Mouse (Mus musculus): Measurements from ENCODE around the gene Scube3. TPM values are rescaled to one million over a fixed set of nuclear protein-coding genes. Genes with fewer than 3 reads are reported as not detected.

The Scube3 gene
- total RNA-seq (2021), result 1 to 10 TPM; 1.5 TPM
- long read RNA-seq, experiment 1, partial matches to known transcripts, result 1 of 2 reads
- long read RNA-seq, experiment 1, other reads (novel, unspliced or antisense), result 1 of 2 reads
- long read RNA-seq, experiment 2, result 0 reads

GRCm38 (mm10) chr17:28141771-28142699 lies at the start of gene Scube3:
Gene Scube3, plus strand, starts transcription at chr17:28142141.
- no peak within 1 kb of the TSS for H3K27ac ChIP-seq
- no peak; the same call in 1 of the 2 replicates for TF ChIP-seq CTCF (IDR thresholded peaks at IDR 0.05)
- intact Hi-C loops (cut with DNase I), result no loop called here
- peak within 1 kb of the TSS; percentile 39 for H3K4me3 ChIP-seq
- no peak for DNase-seq (ENCODE audit: extremely low spot score in 1 of 2, low spot score in 2 of 2)

- no peak for DNase-seq (ENCODE audit: extremely low spot score in 1 of 2, low spot score in 2 of 2)
- TF ChIP-seq CTCF (IDR thresholded peaks at IDR 0.05), result peak; percentile 6; the same call in 1 of the 2 replicates
- Histone ChIP-seq H3K27ac (no peak overlapping the region), H3K4me3 (no peak overlapping the region)
- intact Hi-C loops (cut with DNase I), result no loop called here
Measured at GRCm38 (mm10) chr17:28092297-28092696, 49.6 kb upstream of the Scube3 start.

- TF ChIP-seq CTCF (IDR thresholded peaks at IDR 0.05), result no peak; the same call in 1 of the 2 replicates
- intact Hi-C loops (cut with DNase I), result no loop called here
- DNase-seq (ENCODE audit: extremely low spot score in 1 of 2, low spot score in 2 of 2), result no peak
Measured at GRCm38 (mm10) chr17:28093837-28094236, 48.1 kb upstream of the Scube3 start.

GRCm38 (mm10) chr17:28096418-28096817 lies 45.5 kb upstream of the Scube3 start:
- no peak overlapping the region for H3K4me3 ChIP-seq
- DNase-seq (ENCODE audit: extremely low spot score in 1 of 2, low spot score in 2 of 2), result no peak
- intact Hi-C loops (cut with DNase I), result no loop called here
- H3K27ac ChIP-seq, result no peak overlapping the region
- TF ChIP-seq CTCF (IDR thresholded peaks at IDR 0.05), result no peak

More at GRCm38 (mm10) chr17:28093837-28094236, 48.1 kb upstream of the Scube3 start:
- Histone ChIP-seq H3K4me3 (no peak overlapping the region), H3K27ac (no peak overlapping the region)

GRCm38 (mm10) chr17:28097308-28097707 lies 44.6 kb upstream of the Scube3 start:
- TF ChIP-seq CTCF (IDR thresholded peaks at IDR 0.05), result no peak
- intact Hi-C loops (cut with DNase I), result no loop called here
- H3K27ac ChIP-seq, result no peak overlapping the region

GRCm38 (mm10) chr17:28099086-28099485 lies 42.9 kb upstream of the Scube3 start:
- TF ChIP-seq CTCF (IDR thresholded peaks at IDR 0.05), result no peak
- DNase-seq (ENCODE audit: extremely low spot score in 1 of 2, low spot score in 2 of 2), result no peak
- Histone ChIP-seq H3K4me3 (no peak overlapping the region), H3K27ac (no peak overlapping the region)
- intact Hi-C loops (cut with DNase I), result no loop called here

More at GRCm38 (mm10) chr17:28097308-28097707, 44.6 kb upstream of the Scube3 start:
- no peak overlapping the region for H3K4me3 ChIP-seq
- DNase-seq (ENCODE audit: extremely low spot score in 1 of 2, low spot score in 2 of 2), result no peak

- intact Hi-C loops (cut with DNase I), result no loop called here
- H3K27ac ChIP-seq, result no peak overlapping the region
- no peak; the same call in none of the 2 replicates for TF ChIP-seq CTCF (IDR thresholded peaks at IDR 0.05)
- DNase-seq (ENCODE audit: extremely low spot score in 1 of 2, low spot score in 2 of 2), result no peak
- H3K4me3 ChIP-seq, result no peak overlapping the region
Measured at GRCm38 (mm10) chr17:28100669-28101068, 41.3 kb upstream of the Scube3 start.

- Histone ChIP-seq H3K27ac (no peak overlapping the region), H3K4me3 (no peak overlapping the region)
- no peak for DNase-seq (ENCODE audit: extremely low spot score in 1 of 2, low spot score in 2 of 2)
- intact Hi-C loops (cut with DNase I), result no loop called here
- no peak for TF ChIP-seq CTCF (IDR thresholded peaks at IDR 0.05)
Measured at GRCm38 (mm10) chr17:28101284-28101887, 40.6 kb upstream of the Scube3 start.

- intact Hi-C loops (cut with DNase I), result no loop called here
- DNase-seq (ENCODE audit: extremely low spot score in 1 of 2, low spot score in 2 of 2), result no peak
- H3K4me3 ChIP-seq, result no peak overlapping the region
- no peak for TF ChIP-seq CTCF (IDR thresholded peaks at IDR 0.05)
- H3K27ac ChIP-seq, result no peak overlapping the region
Measured at GRCm38 (mm10) chr17:28101902-28102319, 40.0 kb upstream of the Scube3 start.

GRCm38 (mm10) chr17:28104416-28104815 lies 37.5 kb upstream of the Scube3 start:
- Histone ChIP-seq H3K4me3 (no peak overlapping the region), H3K27ac (no peak overlapping the region)
- DNase-seq (ENCODE audit: extremely low spot score in 1 of 2, low spot score in 2 of 2), result no peak
- TF ChIP-seq CTCF (IDR thresholded peaks at IDR 0.05), result no peak
- intact Hi-C loops (cut with DNase I), result no loop called here

GRCm38 (mm10) chr17:28106352-28106751 lies 35.6 kb upstream of the Scube3 start:
- DNase-seq (ENCODE audit: extremely low spot score in 1 of 2, low spot score in 2 of 2), result no peak
- Histone ChIP-seq H3K27ac (no peak overlapping the region), H3K4me3 (no peak overlapping the region)
- intact Hi-C loops (cut with DNase I), result no loop called here
- peak; percentile 44 for TF ChIP-seq CTCF (IDR thresholded peaks at IDR 0.05)

GRCm38 (mm10) chr17:28107275-28107674 lies 34.7 kb upstream of the Scube3 start:
- TF ChIP-seq CTCF (IDR thresholded peaks at IDR 0.05), result no peak
- intact Hi-C loops (cut with DNase I), result no loop called here
- H3K27ac ChIP-seq, result no peak overlapping the region

More at GRCm38 (mm10) chr17:28107275-28107674, 34.7 kb upstream of the Scube3 start:
- H3K4me3 ChIP-seq, result no peak overlapping the region
- no peak for DNase-seq (ENCODE audit: extremely low spot score in 1 of 2, low spot score in 2 of 2)
